Mouse (Mus musculus): ENCODE results near the gene Dusp23. TPM values are rescaled to one million over a fixed set of nuclear protein-coding genes. Genes with fewer than 3 reads are reported as not detected.

Dusp23 gene
- polyA plus RNA-seq, 1 experiment from 2014 or later, result 12.7 TPM

DNA sequence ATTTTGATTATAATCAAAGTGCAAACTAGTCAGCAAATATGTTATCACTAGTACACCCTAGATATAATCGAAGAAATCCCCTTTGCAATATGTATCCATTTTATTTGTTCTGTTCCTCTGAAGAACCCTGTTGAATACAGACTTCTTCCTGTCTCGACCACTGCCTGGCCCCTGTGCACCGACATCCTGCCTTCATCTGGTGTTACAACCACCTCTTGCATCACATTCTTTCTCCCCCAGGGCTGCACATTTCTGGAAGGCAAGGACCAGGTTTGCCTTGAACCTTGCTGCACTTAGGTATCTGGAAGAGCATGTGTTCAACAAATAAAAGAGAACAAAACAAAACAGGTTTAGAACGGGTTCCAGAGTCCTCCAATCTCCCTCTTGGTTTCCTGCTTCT is 17.4 kb downstream of the Dusp23 start:
- WGBS, result 83% methylated on average over 4 of the region's 4 CpGs
- peaks cover 13% of the 10 kb centered on the region for H3K4me1 ChIP-seq (replicated peaks; ENCODE audit: control insufficient read depth, insufficient read depth, low read length)
- no peaks in the 10 kb centered on the region for H3K36me3 ChIP-seq (replicated peaks; ENCODE audit: control insufficient read depth, insufficient read depth)
- H3K27me3 ChIP-seq (ENCODE audit: control insufficient read depth, insufficient read depth, low read length), result no peaks in the 10 kb centered on the region
- DNase-seq (ENCODE audit: low spot score) (no peak), ATAC-seq (ENCODE audit: low FRiP score) (no peak)
- H3K4me2 ChIP-seq (replicated peaks), result no peak overlapping the region
- no peak overlapping the region for H3K9ac ChIP-seq
- H3K4me3 ChIP-seq (replicated peaks; ENCODE audit: low read length), result no peak overlapping the region
- H3K27ac ChIP-seq, result no peak overlapping the region
- H3K9me3 ChIP-seq (ENCODE audit: control insufficient read depth, low read length), result no peaks in the 10 kb centered on the region

DNA sequence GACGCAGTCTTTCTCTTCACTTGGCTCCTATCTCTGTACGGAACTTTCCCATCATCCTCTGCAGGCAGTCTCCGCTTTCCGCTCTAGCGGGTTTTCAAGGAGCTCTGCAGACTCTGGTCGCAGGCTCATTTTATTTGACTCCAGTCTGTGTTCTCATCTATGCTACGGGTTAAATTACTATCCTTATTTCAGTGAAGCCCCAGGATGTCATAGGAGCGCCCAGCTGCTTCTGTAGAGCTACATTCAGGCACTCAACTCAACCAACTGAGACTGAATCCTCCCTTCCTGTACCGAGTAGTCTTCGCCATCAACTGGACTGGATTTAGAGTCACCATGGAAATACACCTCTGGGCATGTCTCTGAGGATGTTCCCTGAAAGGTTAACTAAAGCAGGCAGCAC is 18.1 kb downstream of the Dusp23 start:
- H3K27ac ChIP-seq, result no peak overlapping the region
- H3K27me3 ChIP-seq (ENCODE audit: control insufficient read depth, insufficient read depth, low read length), result no peaks in the 10 kb centered on the region
- 84% methylated on average over 10 of the region's 10 CpGs for WGBS
- H3K4me2 ChIP-seq (replicated peaks), result no peak overlapping the region
- no peak overlapping the region for H3K9ac ChIP-seq
- DNase-seq (ENCODE audit: low spot score) (no peak), ATAC-seq (ENCODE audit: low FRiP score) (no peak)
- H3K36me3 ChIP-seq (replicated peaks; ENCODE audit: control insufficient read depth, insufficient read depth), result no peaks in the 10 kb centered on the region
- H3K4me3 ChIP-seq (replicated peaks; ENCODE audit: low read length), result no peak overlapping the region
- H3K4me1 ChIP-seq (replicated peaks; ENCODE audit: control insufficient read depth, insufficient read depth, low read length), result peaks cover 13% of the 10 kb centered on the region
- no peaks in the 10 kb centered on the region for H3K9me3 ChIP-seq (ENCODE audit: control insufficient read depth, low read length)

DNA sequence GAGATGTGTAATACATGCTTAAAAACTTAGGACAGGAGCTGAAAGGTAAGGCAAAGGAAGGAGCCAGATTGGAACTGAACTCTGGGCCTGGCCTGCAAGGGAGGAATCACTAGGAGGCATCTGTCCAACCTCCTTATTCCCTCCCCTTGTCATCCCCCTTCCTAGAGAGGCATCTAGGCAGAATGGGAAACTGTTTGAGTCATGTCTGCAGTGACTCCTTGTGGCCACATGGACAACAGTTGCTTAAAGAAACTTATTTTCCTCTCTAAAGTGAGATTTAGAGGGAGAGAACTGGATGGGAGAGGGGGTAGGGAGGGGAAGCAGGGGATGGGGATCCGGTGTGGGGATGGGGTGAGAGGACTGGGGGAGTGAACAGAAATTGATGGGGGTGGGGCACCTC is 20.0 kb downstream of the Dusp23 start:
- DNase-seq (ENCODE audit: low spot score), result peak; percentile 40
- 56% methylated on average over 1 of the region's 1 CpGs for WGBS

DNA sequence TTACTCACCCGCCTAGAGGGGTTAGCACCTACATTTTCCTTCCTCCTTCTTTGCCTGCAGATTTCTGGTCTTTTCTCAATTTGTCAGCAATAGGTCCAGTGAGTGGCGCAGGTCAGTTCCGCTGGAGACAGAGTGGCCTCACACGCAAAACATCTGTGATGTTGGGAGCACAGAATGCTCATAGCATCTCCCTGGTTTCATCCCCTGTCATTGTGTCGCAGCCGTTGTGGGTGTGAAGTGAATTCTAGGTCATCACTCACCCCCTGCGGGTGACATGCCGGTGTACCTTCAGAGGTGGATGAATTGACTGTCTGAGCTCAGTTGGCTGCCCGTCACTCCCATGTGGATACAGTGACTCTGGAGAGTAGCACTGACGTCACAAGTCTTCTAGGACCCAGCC is 21.5 kb downstream of the Dusp23 start:
- Histone ChIP-seq H3K4me1 (replicated peaks; ENCODE audit: control insufficient read depth, insufficient read depth, low read length) (no peaks in the 10 kb centered on the region), H3K9me3 (ENCODE audit: control insufficient read depth, low read length) (no peaks in the 10 kb centered on the region), H3K27me3 (ENCODE audit: control insufficient read depth, insufficient read depth, low read length) (no peaks in the 10 kb centered on the region), H3K27ac (no peak overlapping the region), H3K36me3 (replicated peaks; ENCODE audit: control insufficient read depth, insufficient read depth) (no peaks in the 10 kb centered on the region), H3K9ac (no peak overlapping the region), H3K4me2 (replicated peaks) (no peak overlapping the region), H3K4me3 (replicated peaks; ENCODE audit: low read length) (no peak overlapping the region)
- DNase-seq (ENCODE audit: low spot score) (no peak), ATAC-seq (ENCODE audit: low FRiP score) (no peak)
- 80% methylated on average over 10 of the region's 10 CpGs for WGBS

More for the DNA sequence above, 20.0 kb downstream of the Dusp23 start:
- no peak overlapping the region for H3K9ac ChIP-seq
- ATAC-seq (ENCODE audit: low FRiP score), result no peak
- no peaks in the 10 kb centered on the region for H3K27me3 ChIP-seq (ENCODE audit: control insufficient read depth, insufficient read depth, low read length)
- H3K36me3 ChIP-seq (replicated peaks; ENCODE audit: control insufficient read depth, insufficient read depth), result no peaks in the 10 kb centered on the region
- no peak overlapping the region for H3K27ac ChIP-seq
- peaks cover 10% of the 10 kb centered on the region for H3K4me1 ChIP-seq (replicated peaks; ENCODE audit: control insufficient read depth, insufficient read depth, low read length)
- no peak overlapping the region for H3K4me2 ChIP-seq (replicated peaks)
- no peak overlapping the region for H3K4me3 ChIP-seq (replicated peaks; ENCODE audit: low read length)
- H3K9me3 ChIP-seq (ENCODE audit: control insufficient read depth, low read length), result no peaks in the 10 kb centered on the region

DNA sequence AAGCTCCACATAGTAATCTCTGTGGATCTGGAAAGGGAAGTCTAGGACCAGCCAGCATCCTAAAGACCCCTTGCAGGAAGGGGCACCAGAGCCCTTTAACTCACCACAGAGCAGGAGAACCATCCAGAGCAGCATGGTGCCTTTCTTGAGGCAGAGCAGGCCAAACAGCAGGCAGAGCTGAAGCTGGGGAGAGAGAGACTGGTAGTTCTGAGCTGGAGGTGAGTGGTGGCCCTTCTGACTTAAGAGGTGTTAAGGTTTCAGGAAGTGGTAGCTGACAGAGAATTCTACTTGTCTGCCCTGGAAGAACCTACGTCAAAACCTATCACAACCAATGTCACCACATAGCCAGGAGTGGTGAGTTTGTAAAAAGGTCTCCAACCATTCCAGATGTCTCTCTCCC is 30.4 kb downstream of the Dusp23 start, which contains the start of gene Fcrl6:
Fcrl6 (minus strand) TSS at position 226 of the 400 bp plus-strand sequence.
- no peak within 1 kb of the TSS for H3K9ac ChIP-seq
- no peak for DNase-seq (ENCODE audit: low spot score)
- H3K27me3 ChIP-seq (ENCODE audit: control insufficient read depth, insufficient read depth, low read length), result no peaks in the 10 kb centered on the region
- ATAC-seq (ENCODE audit: low FRiP score), result no peak
- H3K27ac ChIP-seq, result no peak within 1 kb of the TSS
- no peaks in the 10 kb centered on the region for H3K4me1 ChIP-seq (replicated peaks; ENCODE audit: control insufficient read depth, insufficient read depth, low read length)
- no peaks in the 10 kb centered on the region for H3K36me3 ChIP-seq (replicated peaks; ENCODE audit: control insufficient read depth, insufficient read depth)
- H3K9me3 ChIP-seq (ENCODE audit: control insufficient read depth, low read length), result no peaks in the 10 kb centered on the region
- no peak within 1 kb of the TSS for H3K4me3 ChIP-seq (replicated peaks; ENCODE audit: low read length)
- WGBS, result 81% methylated on average over 1 of the region's 1 CpGs
- no peak within 1 kb of the TSS for H3K4me2 ChIP-seq (replicated peaks)

DNA sequence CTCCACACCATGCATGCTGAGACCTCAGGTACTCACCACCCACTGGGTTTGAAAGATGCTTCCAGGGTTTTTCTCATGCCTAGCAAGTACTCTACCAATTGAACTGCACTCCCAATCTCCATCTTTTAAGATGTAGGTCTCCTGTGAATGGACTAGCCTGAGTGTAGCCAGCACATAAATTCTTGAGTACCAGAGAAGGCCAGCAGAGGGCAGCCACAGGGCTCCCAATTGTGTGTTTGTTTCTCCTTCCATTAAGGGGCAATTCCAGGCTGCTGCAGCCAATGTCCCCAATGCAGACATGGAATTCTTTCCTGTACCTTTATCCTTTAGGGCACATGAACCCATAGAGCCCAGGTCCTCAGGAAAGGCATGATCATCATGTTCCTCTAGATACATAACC is 38.3 kb downstream of the Dusp23 start:
- Histone ChIP-seq H3K4me3 (replicated peaks; ENCODE audit: low read length) (no peak overlapping the region), H3K4me1 (replicated peaks; ENCODE audit: control insufficient read depth, insufficient read depth, low read length) (no peaks in the 10 kb centered on the region), H3K27ac (no peak overlapping the region), H3K27me3 (ENCODE audit: control insufficient read depth, insufficient read depth, low read length) (no peaks in the 10 kb centered on the region), H3K9ac (no peak overlapping the region), H3K4me2 (replicated peaks) (no peak overlapping the region), H3K9me3 (ENCODE audit: control insufficient read depth, low read length) (no peaks in the 10 kb centered on the region), H3K36me3 (replicated peaks; ENCODE audit: control insufficient read depth, insufficient read depth) (no peaks in the 10 kb centered on the region)
- ATAC-seq (ENCODE audit: low FRiP score), result peak; percentile 40; the same call in 1 of the 2 replicates
- peak; percentile 60 for DNase-seq (ENCODE audit: low spot score)

DNA sequence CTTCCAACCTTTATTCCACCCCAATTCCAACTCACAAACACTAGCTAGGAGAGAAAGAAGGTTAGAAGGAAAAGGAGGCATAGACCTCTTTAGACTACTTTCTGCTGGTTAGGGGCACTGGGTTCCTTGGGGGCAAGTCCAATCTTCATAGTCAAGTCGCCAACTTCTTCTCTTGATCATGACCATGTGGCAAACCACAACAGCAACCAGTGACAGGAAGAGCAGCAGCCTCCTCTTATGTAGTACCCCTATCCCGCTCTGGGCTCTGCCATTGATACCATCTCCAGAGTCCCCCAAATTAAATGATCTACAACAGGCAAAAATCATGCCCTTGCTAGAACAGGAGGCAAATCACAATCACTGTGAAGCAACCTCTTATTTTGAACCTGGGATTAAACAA is 38.8 kb downstream of the Dusp23 start:
- H3K9me3 ChIP-seq (ENCODE audit: control insufficient read depth, low read length), result no peaks in the 10 kb centered on the region
- H3K4me1 ChIP-seq (replicated peaks; ENCODE audit: control insufficient read depth, insufficient read depth, low read length), result no peaks in the 10 kb centered on the region
- H3K36me3 ChIP-seq (replicated peaks; ENCODE audit: control insufficient read depth, insufficient read depth), result no peaks in the 10 kb centered on the region
- 87% methylated on average over 2 of the region's 2 CpGs for WGBS
- H3K4me2 ChIP-seq (replicated peaks), result no peak overlapping the region
- H3K27me3 ChIP-seq (ENCODE audit: control insufficient read depth, insufficient read depth, low read length), result no peaks in the 10 kb centered on the region
- no peak overlapping the region for H3K4me3 ChIP-seq (replicated peaks; ENCODE audit: low read length)
- DNase-seq (ENCODE audit: low spot score) (no peak), ATAC-seq (ENCODE audit: low FRiP score) (no peak)
- H3K27ac ChIP-seq, result no peak overlapping the region
- no peak overlapping the region for H3K9ac ChIP-seq

DNA sequence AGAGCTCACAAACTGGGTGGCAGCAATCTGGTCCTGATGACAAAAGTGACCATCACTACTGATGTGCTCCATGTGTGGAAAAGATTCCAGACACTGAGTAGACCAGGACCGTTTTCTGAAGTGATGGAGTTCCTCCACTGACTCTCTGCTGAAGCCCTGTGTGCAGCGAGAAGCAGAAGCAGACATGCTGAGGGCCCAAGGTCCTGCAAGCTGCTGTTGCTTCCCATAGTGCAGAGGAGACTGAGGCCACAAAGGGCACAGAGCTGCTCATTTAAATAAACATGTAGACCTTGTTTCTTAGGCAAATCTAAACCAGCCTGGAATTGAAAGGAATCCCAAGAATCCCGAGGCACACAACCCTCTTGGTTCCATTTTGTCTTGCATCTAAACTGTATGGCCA is 39.4 kb downstream of the Dusp23 start:
- no peak overlapping the region for H3K9ac ChIP-seq
- H3K9me3 ChIP-seq (ENCODE audit: control insufficient read depth, low read length), result no peaks in the 10 kb centered on the region
- H3K4me2 ChIP-seq (replicated peaks), result no peak overlapping the region
- ATAC-seq (ENCODE audit: low FRiP score) (no peak), DNase-seq (ENCODE audit: low spot score) (no peak)
- H3K4me3 ChIP-seq (replicated peaks; ENCODE audit: low read length), result no peak overlapping the region
- no peak overlapping the region for H3K27ac ChIP-seq
- H3K36me3 ChIP-seq (replicated peaks; ENCODE audit: control insufficient read depth, insufficient read depth), result no peaks in the 10 kb centered on the region
- no peaks in the 10 kb centered on the region for H3K27me3 ChIP-seq (ENCODE audit: control insufficient read depth, insufficient read depth, low read length)
- WGBS, result 81% methylated on average over 3 of the region's 3 CpGs
- no peaks in the 10 kb centered on the region for H3K4me1 ChIP-seq (replicated peaks; ENCODE audit: control insufficient read depth, insufficient read depth, low read length)

DNA sequence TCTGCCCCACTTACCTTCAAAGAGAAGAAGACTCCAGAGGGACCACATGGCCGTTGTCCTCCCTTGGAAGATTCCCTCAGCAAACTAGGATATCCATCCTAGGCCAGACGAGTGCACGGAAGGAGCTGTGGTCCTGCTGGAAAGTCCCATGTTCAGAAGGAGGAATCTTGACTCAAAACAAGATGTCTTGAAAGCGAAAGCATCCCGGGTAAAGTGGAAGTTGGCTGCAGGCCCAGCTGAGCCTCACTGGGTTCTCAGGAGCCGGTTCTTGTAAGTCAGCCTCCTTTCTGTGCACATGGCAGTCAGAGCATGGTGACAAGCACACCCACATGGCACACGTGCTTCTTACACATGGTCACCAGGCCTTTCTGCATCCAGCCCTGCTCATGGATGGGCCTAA is 42.4 kb downstream of the Dusp23 start, which contains the start of gene Slamf8:
Slamf8 (minus strand) TSS at position 184 of the 400 bp plus-strand sequence.
- H3K4me2 ChIP-seq (replicated peaks), result no peak within 1 kb of the TSS
- ATAC-seq (ENCODE audit: low FRiP score) (no peak), DNase-seq (ENCODE audit: low spot score) (no peak)
- H3K27me3 ChIP-seq (ENCODE audit: control insufficient read depth, insufficient read depth, low read length), result no peaks in the 10 kb centered on the region
- no peak within 1 kb of the TSS for H3K9ac ChIP-seq
- H3K4me3 ChIP-seq (replicated peaks; ENCODE audit: low read length), result no peak within 1 kb of the TSS
- peaks cover 5% of the 10 kb centered on the region for H3K4me1 ChIP-seq (replicated peaks; ENCODE audit: control insufficient read depth, insufficient read depth, low read length)
- WGBS, result 86% methylated on average over 7 of the region's 7 CpGs
- no peak within 1 kb of the TSS for H3K27ac ChIP-seq
- no peaks in the 10 kb centered on the region for H3K9me3 ChIP-seq (ENCODE audit: control insufficient read depth, low read length)
- no peaks in the 10 kb centered on the region for H3K36me3 ChIP-seq (replicated peaks; ENCODE audit: control insufficient read depth, insufficient read depth)
